In genomic region chr12:31913614-31914013, GRCm38 (mm10) we compare ENCODE assay signal across 9 mouse cellular contexts. TPM values are rescaled to one million over a fixed set of nuclear protein-coding genes. Genes with fewer than 3 reads are reported as not detected.
A peak's percentile ranks its signal among the peaks of the same experiment; 100 is the strongest.
DNase-seq lines count a peak whose midpoint lies in the region; ATAC-seq and TF ChIP-seq lines count a peak whose summit lies in the region.
"Had no signal": no experiment of that assay in that cellular context is flagged by ENCODE, and none has a peak within 500 bp of the region (broad histone marks: within the 10 kb centered on the region; RNA-seq: fewer than 3 reads in every experiment).

No protein-coding gene starts in this region.

- no peak overlapping the region for H3K4me3 ChIP-seq in forebrain, embryonic 13.5 days
- H3K4me3 ChIP-seq in forebrain, embryonic 11.5 days (ENCODE audit: low read depth, low read length) = no peak overlapping the region
- peak overlapping the region; percentile 2 for H3K4me3 ChIP-seq in megakaryocyte, embryonic 14.5 days (replicated peaks)
- no peak overlapping the region for H3K4me3 ChIP-seq in stomach, postnatal 0 days (ENCODE audit: low read depth, low read length)
- H3K4me3 ChIP-seq: lung, embryonic 15.5 days had no signal

- no peak overlapping the region for H3K9ac ChIP-seq in forebrain, embryonic 13.5 days
- no peak overlapping the region for H3K9ac ChIP-seq in forebrain, embryonic 11.5 days (ENCODE audit: low read length)
- no peak overlapping the region for H3K9ac ChIP-seq in stomach, postnatal 0 days (ENCODE audit: low read length)
- H3K9ac ChIP-seq: lung, embryonic 15.5 days had no signal

- ATAC-seq in forebrain, embryonic 13.5 days = peak; percentile 62; the same call in 1 of the 2 replicates
- no peak for ATAC-seq in forebrain, embryonic 11.5 days (replicated peaks; ENCODE audit: low FRiP score)
- no peak for ATAC-seq in megakaryocyte, adult 5-6 weeks (ENCODE audit: poor library complexity, severe bottlenecking)
- peak; percentile 69 for ATAC-seq in stomach, postnatal 0 days (ENCODE audit: low FRiP score, low TSS enrichment)

- no peak for TF ChIP-seq EP300 in stomach, postnatal 0 days (optimal IDR thresholded peaks at IDR 0.05)

- no peaks in the 10 kb centered on the region for H3K9me3 ChIP-seq in forebrain, embryonic 13.5 days (replicated peaks)
- no peaks in the 10 kb centered on the region for H3K9me3 ChIP-seq in forebrain, embryonic 11.5 days (ENCODE audit: control insufficient read depth, low read length)
- H3K9me3 ChIP-seq in megakaryocyte, embryonic 14.5 days = peaks cover 3% of the 10 kb centered on the region
- H3K9me3 ChIP-seq in stomach, postnatal 0 days (ENCODE audit: control insufficient read depth, low read length) = no peaks in the 10 kb centered on the region
- H3K9me3 ChIP-seq: lung, embryonic 15.5 days had no signal

- H3K27me3 ChIP-seq in forebrain, embryonic 13.5 days = no peaks in the 10 kb centered on the region
- H3K27me3 ChIP-seq in forebrain, embryonic 11.5 days (ENCODE audit: control insufficient read depth, insufficient read depth, low read length) = no peaks in the 10 kb centered on the region
- no peaks in the 10 kb centered on the region for H3K27me3 ChIP-seq in megakaryocyte, embryonic 14.5 days (replicated peaks)
- no peaks in the 10 kb centered on the region for H3K27me3 ChIP-seq in stomach, postnatal 0 days (ENCODE audit: control insufficient read depth, insufficient read depth, low read length)
- H3K27me3 ChIP-seq: lung, embryonic 15.5 days had no signal

- no peak overlapping the region for H3K4me2 ChIP-seq in forebrain, embryonic 13.5 days
- no peak overlapping the region for H3K4me2 ChIP-seq in forebrain, embryonic 11.5 days (ENCODE audit: low read depth, low read length, severe bottlenecking)
- H3K4me2 ChIP-seq in stomach, postnatal 0 days (replicated peaks; ENCODE audit: low read depth) = no peak overlapping the region
- H3K4me2 ChIP-seq: lung, embryonic 15.5 days had no signal

- H3K27ac ChIP-seq in forebrain, embryonic 13.5 days = no peak overlapping the region
- H3K27ac ChIP-seq in forebrain, embryonic 11.5 days (ENCODE audit: low read depth, low read length) = no peak overlapping the region
- no peak overlapping the region for H3K27ac ChIP-seq in stomach, postnatal 0 days (replicated peaks)
- H3K27ac ChIP-seq: lung, embryonic 15.5 days had no signal

- no peak for TF ChIP-seq CTCF in stomach, postnatal 0 days (IDR thresholded peaks at IDR 0.05; ENCODE audit: low read depth)

- WGBS in forebrain, embryonic 13.5 days = 68% methylated on average over 4 of the region's 4 CpGs
- 84% methylated on average over 4 of the region's 4 CpGs for WGBS in forebrain, embryonic 11.5 days
- 56% methylated on average over 4 of the region's 4 CpGs for WGBS in stomach, postnatal 0 days

- DNase-seq in forebrain, embryonic 11.5 days (ENCODE audit: low spot score) = no peak
- DNase-seq in gastrocnemius, postnatal 25 days = peak; percentile 57
- DNase-seq in stomach, postnatal 0 days (ENCODE audit: low spot score) = no peak
- no peak for DNase-seq in frontal cortex, postnatal 10 days (ENCODE audit: low spot score in 2 of 2)
- no peak for DNase-seq in frontal cortex, postnatal 36 days (ENCODE audit: low spot score in 2 of 2)

- H3K36me3 ChIP-seq in forebrain, embryonic 13.5 days (ENCODE audit: poor library complexity, severe bottlenecking) = no peaks in the 10 kb centered on the region
- no peaks in the 10 kb centered on the region for H3K36me3 ChIP-seq in forebrain, embryonic 11.5 days (ENCODE audit: control insufficient read depth, insufficient read depth, low read length)
- H3K36me3 ChIP-seq in megakaryocyte, embryonic 14.5 days (replicated peaks; ENCODE audit: low read length) = peaks cover 38% of the 10 kb centered on the region
- H3K36me3 ChIP-seq in stomach, postnatal 0 days (ENCODE audit: control insufficient read depth, insufficient read depth, low read length) = no peaks in the 10 kb centered on the region
- H3K36me3 ChIP-seq: lung, embryonic 15.5 days had no signal

- no peaks in the 10 kb centered on the region for H3K4me1 ChIP-seq in forebrain, embryonic 13.5 days
- H3K4me1 ChIP-seq in forebrain, embryonic 11.5 days (replicated peaks; ENCODE audit: control insufficient read depth, insufficient read depth, low read length) = no peaks in the 10 kb centered on the region
- peaks cover 38% of the 10 kb centered on the region for H3K4me1 ChIP-seq in megakaryocyte, embryonic 14.5 days
- no peaks in the 10 kb centered on the region for H3K4me1 ChIP-seq in stomach, postnatal 0 days (replicated peaks; ENCODE audit: control insufficient read depth, insufficient read depth)
- H3K4me1 ChIP-seq: lung, embryonic 15.5 days had no signal

RNA-seq across cellular contexts. Expression of gene Hbp1, which starts 36.7 kb away (rescaled TPM):
- 85.8 and 86.8 TPM in 2 replicates for polyA plus RNA-seq in forebrain, embryonic 13.5 days (2015; fragmentation: Nextera tagmentation; extraction: Ambion mirVana)
- polyA plus RNA-seq in forebrain, embryonic 11.5 days (2014; fragmentation: Nextera tagmentation; extraction: Ambion mirVana) = 80.8 and 87.1 TPM in 2 replicates
- polyA plus RNA-seq in megakaryocyte, embryonic 14.5 days (2012; ENCODE audit: insufficient read depth, low replicate concordance) = 0.52 and 2.0 TPM in 2 replicates
- total RNA-seq in megakaryocyte, adult 5-6 weeks (2015) = 80.3 and 81.1 TPM in 2 replicates
- 63.7 and 63.9 TPM in 2 replicates for total RNA-seq in megakaryocyte, adult 5-6 weeks (2017)
- total RNA-seq in gastrocnemius, postnatal 25 days (2021) = 10 to 100 TPM; 50.4 to 53.3 TPM
- 75.2 and 81.5 TPM in 2 replicates for polyA plus RNA-seq in stomach, postnatal 0 days (2015; fragmentation: Nextera tagmentation; extraction: Ambion mirVana)

Comparison
In these comparisons a context has a peak if more than half of its experiments do, and no peak if none do; other contexts are left out.
1. ATAC-seq: peak in forebrain, embryonic 13.5 days (single experiment) and stomach, postnatal 0 days (single experiment); none in forebrain, embryonic 11.5 days (single experiment) and megakaryocyte, adult 5-6 weeks (single experiment).
2. RNA of gene Hbp1, which starts 36.7 kb away (polyA plus RNA-seq): 85.8 to 86.8 TPM in forebrain, embryonic 13.5 days, 80.8 to 87.1 TPM in forebrain, embryonic 11.5 days and 75.2 to 81.5 TPM in stomach, postnatal 0 days; 0.52 to 2.0 TPM in megakaryocyte, embryonic 14.5 days; every median in the first group is over 10 times any median in the second.